Mouse (Mus musculus) adrenal gland (tissue): ENCODE data around the gene Gm49388.

Source experiments
- intact Hi-C: fragments of 180-260 bp; cut with DNase I; formaldehyde crosslinking; loops from one replicate; pipeline ENCODE4 v1.15.1; 2025
- long read RNA-seq, 2 experiments: library from polyadenylated mRNA; unstranded; transcript quantifications; one replicate each; pipeline ENCODE4 v2.0.0; 2020; ENCODE audit warnings: borderline replicate concordance in 1 of 2; ENCODE audit not compliant: insufficient replicate concordance in 1 of 2

Gene Gm49388
- long read RNA-seq, experiment 1, partial matches to known transcripts = 0 of 1 reads
- long read RNA-seq, experiment 1, other reads (novel, unspliced or antisense) = 1 of 1 reads
- long read RNA-seq, experiment 2, partial matches to known transcripts = 0 of 2 reads
- long read RNA-seq, experiment 2, other reads (novel, unspliced or antisense) = 2 of 2 reads

- intact Hi-C loops = no loop called here
These were observed at the start of gene Gm49388 for GRCm38 (mm10) chr7:127785308-127785707. TSS of gene Gm49388 (plus strand) at chr7:127785608.

GRCm38 (mm10) chr7:127744366-127745045, 40.9 kb upstream of the Gm49388 start, which contains the start of gene Fbxl19:
TSS of gene Fbxl19 (plus strand) at chr7:127744543.
- intact Hi-C loops = loop anchor here (5.0 kb wide), 1 partner anchor 77 kb away; no protein-coding TSS in a partner anchor

- intact Hi-C loops = no loop called here
These were observed 40.2 kb upstream of the Gm49388 start for GRCm38 (mm10) chr7:127745251-127745651.

GRCm38 (mm10) chr7:127745652-127746493, 39.5 kb upstream of the Gm49388 start:
- intact Hi-C loops = no loop called here

GRCm38 (mm10) chr7:127746494-127747491, 38.6 kb upstream of the Gm49388 start:
- intact Hi-C loops = no loop called here

- intact Hi-C loops = no loop called here
These were observed 37.7 kb upstream of the Gm49388 start for GRCm38 (mm10) chr7:127747559-127748234.

- intact Hi-C loops = no loop called here
These were observed 37.2 kb upstream of the Gm49388 start for GRCm38 (mm10) chr7:127748235-127748560.

GRCm38 (mm10) chr7:127750131-127751127, 35.0 kb upstream of the Gm49388 start:
- intact Hi-C loops = no loop called here

GRCm38 (mm10) chr7:127751619-127752018, 33.8 kb upstream of the Gm49388 start:
- intact Hi-C loops = no loop called here

- intact Hi-C loops = no loop called here
These were observed 33.3 kb upstream of the Gm49388 start for GRCm38 (mm10) chr7:127752069-127752468.

- intact Hi-C loops = no loop called here
These were observed 32.2 kb upstream of the Gm49388 start for GRCm38 (mm10) chr7:127753158-127753557.

- intact Hi-C loops = no loop called here
These were observed 31.7 kb upstream of the Gm49388 start for GRCm38 (mm10) chr7:127753741-127754140.

- intact Hi-C loops = loop anchor here (5.0 kb wide), 1 partner anchor 42 kb away; no protein-coding TSS in a partner anchor
These were observed 25.7 kb upstream of the Gm49388 start for GRCm38 (mm10) chr7:127759716-127760115.

- intact Hi-C loops = no loop called here
These were observed 24.9 kb upstream of the Gm49388 start for GRCm38 (mm10) chr7:127760478-127760877.

- intact Hi-C loops = no loop called here
These were observed 24.4 kb upstream of the Gm49388 start for GRCm38 (mm10) chr7:127761026-127761425.

GRCm38 (mm10) chr7:127763642-127764041, 21.8 kb upstream of the Gm49388 start:
- intact Hi-C loops = no loop called here

GRCm38 (mm10) chr7:127765756-127766155, 19.7 kb upstream of the Gm49388 start:
- intact Hi-C loops = loop anchor here (5.0 kb wide), 1 partner anchor 88 kb away; no protein-coding TSS in a partner anchor

GRCm38 (mm10) chr7:127766851-127767609, 18.4 kb upstream of the Gm49388 start:
- intact Hi-C loops = loop anchor here (5.0 kb wide), 1 partner anchor 90 kb away; no protein-coding TSS in a partner anchor
